Mouse (Mus musculus) kidney, embryonic 15.5 days (tissue): ENCODE results near the gene Tha1. TPM values are rescaled to one million over a fixed set of nuclear protein-coding genes. Genes with fewer than 3 reads are reported as not detected.
"Not testable (repeated sequence)": the region's sequence is repeated elsewhere in the genome, so short reads cannot be mapped to it uniquely, and the experiment has no call there.

Experiments used
- ATAC-seq: fragments of 200-750 bp; cut with Nextera tagmentation; replicated peaks from 2 replicates; pipeline ENCODE4 v1.8.0; 2017; ENCODE audit warnings: moderate TSS enrichment; ENCODE audit not compliant: low FRiP score
- H3K27ac ChIP-seq: fragments of 300-500 bp; sonication (generic); 2 replicates; pipeline ENCODE4 v1.5.1; 2015; ENCODE audit warnings: mild to moderate bottlenecking, inconsistent platforms
- H3K27me3 ChIP-seq: fragments of 300-500 bp; sonication (generic); 2 replicates; pipeline ENCODE4 v1.6.1; 2015; ENCODE audit warnings: inconsistent platforms
- H3K36me3 ChIP-seq: fragments of 300-500 bp; sonication (generic); 2 replicates; pipeline ENCODE4 v1.6.1; 2015; ENCODE audit warnings: inconsistent platforms
- H3K4me1 ChIP-seq: fragments of 300-500 bp; sonication (generic); 2 replicates; pipeline ENCODE4 v1.6.1; 2015; ENCODE audit warnings: inconsistent platforms
- H3K4me2 ChIP-seq: fragments of 300-500 bp; sonication (generic); 2 replicates; pipeline ENCODE4 v1.6.1; 2015; ENCODE audit warnings: moderate library complexity, mild to moderate bottlenecking, inconsistent platforms
- H3K4me3 ChIP-seq: fragments of 300-500 bp; sonication (generic); replicated peaks from 2 replicates; pipeline ENCODE4 v1.5.1; 2015; ENCODE audit warnings: mild to moderate bottlenecking, inconsistent platforms
- H3K9ac ChIP-seq: fragments of 300-500 bp; sonication (generic); 2 replicates; pipeline ENCODE4 v1.6.1; 2015; ENCODE audit warnings: mild to moderate bottlenecking, inconsistent platforms
- H3K9me3 ChIP-seq: fragments of 300-500 bp; sonication (generic); replicated peaks from 2 replicates; pipeline ENCODE4 v1.6.1; 2016; ENCODE audit warnings: inconsistent platforms
- WGBS: fragments of 180-500 bp; shearing (Covaris S2); methylation state at CpG from one replicate; pipeline ENCODE4 v1.1.7; 2015; ENCODE audit warnings: mixed read lengths; 5-methylcytosine and 5-hydroxymethylcytosine counted together
- polyA plus RNA-seq: library from polyadenylated mRNA; unstranded; fragments of >200 nt; fragmentation: Nextera tagmentation; extraction: Ambion mirVana; gene quantifications from 2 replicates; pipeline ENCODE4 v1.2.1, GENCODE M21; 2015

Gene Tha1
- polyA plus RNA-seq, 1 experiment from 2014 or later: 5.3 TPM

DNA sequence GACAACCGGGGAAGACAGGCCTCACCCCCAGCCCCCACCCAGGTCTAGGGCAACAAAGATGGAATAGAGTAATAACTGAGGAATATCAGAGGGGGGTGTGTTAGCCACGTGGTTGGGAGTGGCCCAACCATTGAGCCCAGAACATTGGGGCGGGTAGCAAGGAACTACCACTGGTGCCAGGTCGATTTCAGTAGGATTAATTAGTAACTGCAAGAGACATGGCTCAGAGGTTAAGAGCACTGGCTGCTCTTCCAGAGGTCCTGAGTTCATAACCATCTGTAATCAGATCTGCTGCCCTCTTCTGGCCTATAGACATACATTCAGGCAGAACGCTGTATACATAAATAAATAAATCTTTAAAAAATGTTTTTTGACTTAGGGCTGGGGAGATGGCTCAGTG is 26.6 kb downstream of the Tha1 start:
- no peaks in the 10 kb centered on the region for H3K9me3 ChIP-seq
- H3K4me3 ChIP-seq: no peak overlapping the region
- no peaks in the 10 kb centered on the region for H3K27me3 ChIP-seq
- no peak for ATAC-seq
- WGBS: 43% methylated on average over 5 of the region's 5 CpGs
- peaks cover 48% of the 10 kb centered on the region for H3K4me1 ChIP-seq
- no peak overlapping the region for H3K9ac ChIP-seq
- 0 out of 2 replicates have a peak overlapping the region, but pooled peaks have one; percentile 99 for H3K27ac ChIP-seq
- H3K4me2 ChIP-seq: no peak overlapping the region
- H3K36me3 ChIP-seq: peaks cover 7% of the 10 kb centered on the region; the same call in 1 of the 2 replicates

DNA sequence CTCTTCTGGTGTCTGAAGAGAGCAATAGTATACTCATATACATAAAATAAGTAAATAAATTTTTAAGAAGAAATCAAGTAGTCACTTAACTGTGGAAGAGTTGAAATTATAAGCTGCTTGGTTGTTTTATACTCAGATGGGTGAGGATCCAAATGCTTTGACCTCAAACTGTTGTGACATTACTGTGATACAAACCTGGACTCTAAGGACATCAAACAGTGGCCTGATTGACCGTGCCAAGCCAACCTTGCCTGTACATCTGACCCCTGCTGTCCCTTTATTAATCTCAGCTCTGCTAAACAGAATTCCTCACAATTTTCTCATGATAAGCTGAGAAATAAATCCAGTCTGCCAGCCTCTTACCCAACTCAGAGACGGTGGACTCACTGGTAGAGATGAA is 27.6 kb downstream of the Tha1 start:
- H3K36me3 ChIP-seq: no peaks in the 10 kb centered on the region
- no peaks in the 10 kb centered on the region for H3K27me3 ChIP-seq
- ATAC-seq: no peak
- no peak overlapping the region for H3K9ac ChIP-seq
- H3K4me2 ChIP-seq: no peak overlapping the region
- H3K4me1 ChIP-seq: peaks cover 43% of the 10 kb centered on the region
- H3K9me3 ChIP-seq: no peaks in the 10 kb centered on the region
- 83% methylated on average over 2 of the region's 2 CpGs for WGBS
- no peak overlapping the region for H3K4me3 ChIP-seq
- H3K27ac ChIP-seq: no peak overlapping the region

DNA sequence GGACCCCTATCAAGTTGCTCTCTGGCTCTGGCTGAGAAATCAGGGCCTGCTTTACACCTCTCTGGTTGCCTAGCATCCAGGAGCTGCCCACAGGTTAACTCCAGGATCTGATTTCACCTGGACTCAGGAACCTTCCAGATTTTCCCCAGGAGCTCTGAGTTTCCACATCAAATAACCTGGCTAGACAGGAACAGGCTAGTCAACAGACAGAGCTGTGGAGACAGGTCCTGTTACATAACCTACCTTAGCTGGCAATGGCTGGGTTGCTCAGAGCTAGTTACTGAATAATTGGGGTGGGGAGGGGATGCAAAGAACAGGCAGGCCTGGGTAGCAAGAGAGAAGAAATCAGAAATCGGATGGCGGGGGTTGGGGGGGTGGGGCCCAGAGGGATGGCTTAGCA is 28.3 kb downstream of the Tha1 start:
- Histone ChIP-seq H3K27ac (peak overlapping the region; percentile 81), H3K4me2 (no peak overlapping the region)
- WGBS: 64% methylated on average over 2 of the region's 2 CpGs

DNA sequence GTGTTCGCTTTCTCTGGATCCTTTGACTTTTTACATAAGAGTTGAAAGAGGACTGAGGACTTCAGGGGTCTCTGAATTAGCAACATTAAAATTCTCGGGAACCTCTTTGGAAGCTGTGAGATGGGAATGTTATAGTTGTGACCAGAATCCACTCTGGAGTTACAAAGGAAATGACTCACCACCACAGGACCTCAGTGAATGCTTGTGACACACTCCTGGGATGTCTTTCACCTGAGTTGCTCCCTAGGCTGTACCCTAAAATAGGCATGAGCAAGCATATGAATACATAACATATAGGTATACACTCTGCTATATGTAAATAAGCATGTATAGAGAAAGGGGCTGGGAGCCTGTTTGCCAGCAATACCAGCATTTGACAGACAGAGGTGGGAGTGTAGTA is 29.8 kb downstream of the Tha1 start:
- 85% methylated on average over 2 of the region's 2 CpGs for WGBS

More for the DNA sequence above, 28.3 kb downstream of the Tha1 start:
- Histone ChIP-seq H3K9ac (no peak overlapping the region), H3K36me3 (no peaks in the 10 kb centered on the region), H3K4me3 (no peak overlapping the region), H3K4me1 (peaks cover 37% of the 10 kb centered on the region), H3K9me3 (no peaks in the 10 kb centered on the region), H3K27me3 (no peaks in the 10 kb centered on the region)
- no peak for ATAC-seq

DNA sequence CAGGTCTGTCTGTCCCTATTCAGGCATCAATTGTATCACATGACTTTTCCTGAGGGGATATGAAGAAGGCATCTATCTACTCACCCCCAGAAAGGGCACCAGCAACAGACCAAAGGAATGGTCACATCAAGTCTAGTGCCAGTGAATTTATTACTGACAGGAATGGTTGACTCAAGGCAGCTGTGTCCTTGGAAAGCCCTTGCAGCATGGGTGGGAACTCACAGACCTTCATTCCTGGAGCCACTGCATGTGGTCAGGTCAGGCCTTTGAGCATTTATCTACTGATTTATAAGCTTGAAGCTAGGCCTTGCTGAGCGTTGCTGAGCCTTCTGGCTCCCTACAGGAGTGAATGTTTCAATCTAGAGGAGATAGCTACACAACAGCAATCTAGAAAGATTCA is 32.4 kb downstream of the Tha1 start:
- no peak overlapping the region for H3K27ac ChIP-seq
- no peaks in the 10 kb centered on the region for H3K27me3 ChIP-seq
- no peak overlapping the region for H3K9ac ChIP-seq
- H3K4me1 ChIP-seq: peaks cover 17% of the 10 kb centered on the region
- WGBS: 35% methylated on average over 1 of the region's 1 CpGs
- H3K4me2 ChIP-seq: no peak overlapping the region
- H3K36me3 ChIP-seq: no peaks in the 10 kb centered on the region
- no peak for ATAC-seq
- H3K9me3 ChIP-seq: no peaks in the 10 kb centered on the region
- no peak overlapping the region for H3K4me3 ChIP-seq

More for the DNA sequence above, 29.8 kb downstream of the Tha1 start:
- Histone ChIP-seq H3K27ac (no peak overlapping the region), H3K4me1 (peaks cover 35% of the 10 kb centered on the region), H3K9me3 (no peaks in the 10 kb centered on the region), H3K4me2 (no peak overlapping the region), H3K4me3 (no peak overlapping the region), H3K27me3 (no peaks in the 10 kb centered on the region), H3K36me3 (no peaks in the 10 kb centered on the region), H3K9ac (no peak overlapping the region)
- no peak for ATAC-seq

DNA sequence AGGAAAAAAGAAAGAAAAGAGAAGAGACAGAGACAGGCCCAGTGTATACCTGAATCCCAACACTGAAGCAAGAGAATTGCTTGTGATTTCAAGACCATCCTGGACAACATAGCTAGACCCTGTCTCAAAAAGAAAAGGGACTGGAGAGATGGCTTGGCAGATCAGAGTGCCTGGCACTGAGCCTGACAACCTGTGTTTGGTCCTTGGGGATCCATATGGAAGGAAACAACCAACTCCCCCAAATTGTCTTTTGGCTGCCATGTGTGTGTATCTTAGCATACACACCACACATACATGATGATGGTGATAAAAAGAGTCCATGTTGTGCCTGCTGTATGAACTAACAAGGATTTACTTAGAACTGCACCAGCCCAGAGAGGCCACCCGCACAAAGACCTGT is 34.3 kb downstream of the Tha1 start:
- Histone ChIP-seq H3K4me2 (no peak overlapping the region), H3K4me1 (peaks cover 9% of the 10 kb centered on the region), H3K36me3 (no peaks in the 10 kb centered on the region), H3K9me3 (no peaks in the 10 kb centered on the region), H3K9ac (no peak overlapping the region), H3K27ac (no peak overlapping the region), H3K27me3 (no peaks in the 10 kb centered on the region), H3K4me3 (no peak overlapping the region)
- 91% methylated on average over 1 of the region's 1 CpGs for WGBS
- no peak for ATAC-seq

DNA sequence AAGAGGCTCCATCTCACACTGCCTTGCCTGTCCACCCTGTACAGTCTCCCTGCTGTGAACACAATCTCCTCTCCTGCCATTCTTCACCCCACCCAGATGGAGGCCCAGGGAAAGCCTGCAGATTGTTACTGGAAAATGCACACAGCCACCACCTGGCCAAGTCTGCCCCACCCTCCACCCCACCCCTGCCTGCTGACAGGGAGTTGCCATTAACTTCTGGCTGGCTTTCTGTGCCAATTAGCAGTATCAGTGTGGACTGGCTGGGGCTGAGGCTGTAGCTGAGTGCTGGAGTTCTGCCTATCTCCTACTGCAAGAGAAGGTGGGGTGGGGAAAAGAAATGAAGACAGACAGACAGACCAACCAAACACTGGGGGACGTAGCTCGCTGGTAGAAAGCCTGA is 34.7 kb downstream of the Tha1 start:
- peak; percentile 63 for ATAC-seq
- Histone ChIP-seq H3K9me3 (no peaks in the 10 kb centered on the region), H3K27ac (0 out of 2 replicates have a peak overlapping the region, but pooled peaks have one; percentile 9), H3K27me3 (no peaks in the 10 kb centered on the region), H3K36me3 (no peaks in the 10 kb centered on the region), H3K4me3 (no peak overlapping the region), H3K4me2 (no peak overlapping the region), H3K9ac (no peak overlapping the region), H3K4me1 (peaks cover 9% of the 10 kb centered on the region)
- WGBS: 55% methylated on average over 2 of the region's 2 CpGs

DNA sequence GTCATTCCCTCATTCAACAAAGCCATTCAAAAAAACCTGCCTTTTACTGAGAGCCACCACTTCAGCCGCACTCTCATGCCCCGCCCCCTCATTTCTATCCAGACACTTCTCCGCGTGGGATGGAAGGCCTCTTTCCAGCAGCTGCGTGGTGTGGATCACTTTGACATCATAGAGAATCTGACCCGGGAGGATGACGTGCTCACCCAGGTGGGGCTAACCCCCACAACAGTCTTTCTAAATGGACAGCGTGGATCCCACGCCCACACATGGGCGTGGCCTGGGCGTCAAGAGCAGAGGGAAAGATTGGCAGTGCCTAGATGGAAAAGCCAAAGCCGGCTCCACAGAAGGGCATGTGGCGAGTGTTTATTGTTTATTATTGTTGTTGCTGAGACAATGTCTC is 37.0 kb downstream of the Tha1 start:
- 0 out of 2 replicates have a peak, but pooled peaks have one; percentile 27 for ATAC-seq
- H3K4me2 ChIP-seq: peak overlapping the region; percentile 54
- H3K9ac ChIP-seq: 0 out of 2 replicates have a peak overlapping the region, but pooled peaks have one; percentile 21
- WGBS: 26% methylated on average over 13 of the region's 13 CpGs
- H3K36me3 ChIP-seq: no peaks in the 10 kb centered on the region
- no peak overlapping the region for H3K27ac ChIP-seq
- H3K4me3 ChIP-seq: peak overlapping the region; percentile 19
- H3K27me3 ChIP-seq: no peaks in the 10 kb centered on the region
- H3K9me3 ChIP-seq: no peaks in the 10 kb centered on the region
- H3K4me1 ChIP-seq: peaks cover 19% of the 10 kb centered on the region

DNA sequence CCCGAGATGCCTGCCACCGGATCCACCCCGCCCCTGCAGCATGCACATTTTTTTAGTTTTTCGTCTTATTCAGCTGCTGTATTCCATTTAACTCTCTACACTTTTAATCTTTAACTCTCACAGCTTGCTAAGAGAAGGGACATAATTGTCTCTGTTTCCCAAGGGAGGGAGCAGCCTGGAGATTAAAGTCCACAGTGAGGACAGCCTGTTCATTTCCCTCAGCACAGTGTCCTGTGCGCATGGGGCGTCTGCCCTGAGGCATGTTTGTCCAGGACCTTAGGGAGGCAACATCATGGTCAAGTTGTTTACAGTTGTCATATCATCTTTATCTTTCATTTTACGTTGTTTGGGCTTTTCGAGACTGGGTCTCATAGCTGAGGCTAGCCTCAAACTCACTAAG is 39.2 kb downstream of the Tha1 start:
- Histone ChIP-seq H3K9me3 (no peaks in the 10 kb centered on the region), H3K4me1 (peaks cover 38% of the 10 kb centered on the region), H3K4me3 (no peak overlapping the region), H3K27me3 (no peaks in the 10 kb centered on the region), H3K9ac (no peak overlapping the region), H3K36me3 (no peaks in the 10 kb centered on the region), H3K4me2 (no peak overlapping the region), H3K27ac (0 out of 2 replicates have a peak overlapping the region, but pooled peaks have one; percentile 24)
- WGBS: 89% methylated on average over 8 of the region's 8 CpGs
- no peak for ATAC-seq

DNA sequence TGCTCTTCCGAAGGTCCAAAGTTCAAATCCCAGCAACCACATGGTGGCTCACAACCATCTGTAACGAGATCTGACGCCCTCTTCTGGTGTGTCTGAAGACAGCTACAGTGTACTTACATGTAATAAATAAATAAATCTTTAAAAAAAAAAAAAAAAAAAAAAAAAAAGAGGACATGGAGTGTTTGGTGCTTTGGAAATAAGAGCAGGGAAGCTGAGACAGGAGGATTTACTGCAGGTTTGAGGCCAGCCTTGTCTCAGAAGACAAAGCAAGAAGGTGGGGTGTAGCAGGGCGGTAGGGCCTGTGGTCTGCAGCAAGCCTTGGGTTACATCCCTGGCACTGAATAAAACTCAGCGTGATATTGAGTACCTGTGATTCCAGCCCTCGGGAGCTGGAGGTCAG is 39.8 kb downstream of the Tha1 start:
- 86% methylated on average over 5 of the region's 6 CpGs for whole genome bisulfite sequencing
- H3K4me3 ChIP-seq, H3K9ac ChIP-seq, H3K9me3 ChIP-seq, ATAC-seq, H3K36me3 ChIP-seq, H3K4me2 ChIP-seq, H3K27me3 ChIP-seq: not testable (repeated sequence)
- H3K4me1 ChIP-seq: peaks cover 41% of the 10 kb centered on the region
- H3K27ac ChIP-seq: 0 out of 2 replicates have a peak overlapping the region, but pooled peaks have one; percentile 48

DNA sequence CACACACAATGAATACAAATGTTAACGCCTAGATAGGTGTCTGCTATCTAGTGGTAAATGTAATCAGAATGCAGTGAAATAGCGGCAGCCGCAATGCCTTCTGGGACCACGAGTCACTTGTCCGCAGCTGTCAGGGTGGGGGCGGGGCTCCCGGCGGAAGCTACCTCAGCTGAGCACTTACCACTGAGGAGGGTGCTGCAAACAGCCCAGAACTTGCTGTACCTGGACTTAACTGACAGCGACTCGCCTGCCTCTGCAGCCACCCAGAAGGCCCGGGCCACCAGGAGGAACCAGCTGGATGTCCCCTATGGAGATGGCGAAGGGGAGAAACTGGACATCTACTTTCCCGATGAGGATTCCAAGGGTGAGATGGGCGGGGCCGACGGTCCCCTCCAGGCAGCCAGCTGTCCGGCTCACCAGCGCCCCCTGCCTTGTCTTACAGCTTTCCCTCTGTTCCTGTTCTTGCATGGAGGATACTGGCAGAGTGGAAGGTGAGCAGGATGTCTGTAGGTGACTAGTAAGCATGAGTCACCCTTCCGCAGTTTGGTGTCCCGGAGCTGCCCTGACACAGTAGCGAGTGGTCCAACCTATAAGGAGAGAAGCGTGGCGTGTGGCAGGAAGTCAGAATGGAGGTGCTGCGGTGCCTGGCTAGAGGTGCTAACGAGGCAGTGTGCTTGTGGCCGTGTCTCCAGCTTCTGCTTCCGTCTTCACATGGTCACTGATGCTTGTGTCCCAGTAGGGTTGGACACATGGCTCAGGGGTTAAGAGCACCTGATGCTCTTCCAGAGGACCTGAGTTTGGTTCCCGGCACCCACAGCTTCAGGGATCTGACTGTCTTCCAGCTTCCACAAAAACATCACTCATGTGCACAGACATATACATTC is 41.0 kb downstream of the Tha1 start:
- peak; percentile 35; the same call in 1 of the 2 replicates for ATAC-seq

DNA sequence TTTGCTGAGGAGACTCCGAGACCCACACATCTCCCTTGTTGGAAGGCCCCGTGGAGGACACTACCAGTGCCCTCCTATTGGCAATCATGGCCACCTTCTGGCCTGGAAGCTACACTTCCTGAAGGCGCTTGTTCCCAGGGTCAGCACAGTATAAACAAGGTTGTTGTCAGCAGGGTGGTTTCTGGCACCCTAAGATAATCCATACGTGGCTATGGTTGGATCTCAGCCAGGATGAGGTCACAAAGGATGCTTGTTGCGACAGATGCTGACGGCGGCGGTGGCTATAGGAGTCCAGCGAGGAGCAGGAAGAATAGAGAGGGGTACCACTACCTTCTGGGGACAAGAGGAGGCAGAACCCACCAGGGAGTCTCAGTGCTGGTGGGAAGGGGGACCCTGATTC is 42.9 kb downstream of the Tha1 start:
- 68% methylated on average over 9 of the region's 9 CpGs for WGBS
- no peak for ATAC-seq
- Histone ChIP-seq H3K4me2 (no peak overlapping the region), H3K4me1 (peaks cover 65% of the 10 kb centered on the region), H3K27ac (peak overlapping the region; percentile 79), H3K9ac (no peak overlapping the region), H3K9me3 (no peaks in the 10 kb centered on the region), H3K36me3 (no peaks in the 10 kb centered on the region), H3K27me3 (no peaks in the 10 kb centered on the region), H3K4me3 (no peak overlapping the region)

More for the DNA sequence above, 41.0 kb downstream of the Tha1 start:
- Histone ChIP-seq H3K36me3 (no peaks in the 10 kb centered on the region), H3K4me2 (peak overlapping the region; percentile 52), H3K4me1 (peaks cover 52% of the 10 kb centered on the region), H3K27me3 (no peaks in the 10 kb centered on the region), H3K4me3 (peak overlapping the region; percentile 27), H3K9me3 (no peaks in the 10 kb centered on the region), H3K27ac (no peak overlapping the region), H3K9ac (no peak overlapping the region)
- WGBS: 19% methylated on average over 28 of the region's 28 CpGs
